Mouse (Mus musculus): ENCODE measurements around the gene Hc. TPM values are rescaled to one million over a fixed set of nuclear protein-coding genes. Genes with fewer than 3 reads are reported as not detected.

Hc gene
- polyA plus RNA-seq, 1 experiment from 2014 or later = 1.1 TPM

GRCm38 (mm10) chr2:35066525-35067082 is 5.4 kb upstream of the Hc start:
- Histone ChIP-seq H3K9ac (ENCODE audit: low read depth, low read length) (no peak overlapping the region), H3K4me3 (ENCODE audit: low read depth, low read length) (no peak overlapping the region), H3K27me3 (ENCODE audit: control insufficient read depth, insufficient read depth, low read depth, low read length) (no peaks in the 10 kb centered on the region), H3K9me3 (replicated peaks; ENCODE audit: control insufficient read depth, low read length, poor library complexity, severe bottlenecking) (no peaks in the 10 kb centered on the region), H3K4me2 (ENCODE audit: low read length) (no peak overlapping the region), H3K36me3 (ENCODE audit: control insufficient read depth, insufficient read depth, low read length) (no peaks in the 10 kb centered on the region), H3K27ac (ENCODE audit: low read length) (no peak overlapping the region), H3K4me1 (ENCODE audit: control insufficient read depth, insufficient read depth, low read length) (no peaks in the 10 kb centered on the region)
- WGBS = 93% methylated on average over 13 of the region's 13 CpGs
- no peak for ATAC-seq

DNA sequence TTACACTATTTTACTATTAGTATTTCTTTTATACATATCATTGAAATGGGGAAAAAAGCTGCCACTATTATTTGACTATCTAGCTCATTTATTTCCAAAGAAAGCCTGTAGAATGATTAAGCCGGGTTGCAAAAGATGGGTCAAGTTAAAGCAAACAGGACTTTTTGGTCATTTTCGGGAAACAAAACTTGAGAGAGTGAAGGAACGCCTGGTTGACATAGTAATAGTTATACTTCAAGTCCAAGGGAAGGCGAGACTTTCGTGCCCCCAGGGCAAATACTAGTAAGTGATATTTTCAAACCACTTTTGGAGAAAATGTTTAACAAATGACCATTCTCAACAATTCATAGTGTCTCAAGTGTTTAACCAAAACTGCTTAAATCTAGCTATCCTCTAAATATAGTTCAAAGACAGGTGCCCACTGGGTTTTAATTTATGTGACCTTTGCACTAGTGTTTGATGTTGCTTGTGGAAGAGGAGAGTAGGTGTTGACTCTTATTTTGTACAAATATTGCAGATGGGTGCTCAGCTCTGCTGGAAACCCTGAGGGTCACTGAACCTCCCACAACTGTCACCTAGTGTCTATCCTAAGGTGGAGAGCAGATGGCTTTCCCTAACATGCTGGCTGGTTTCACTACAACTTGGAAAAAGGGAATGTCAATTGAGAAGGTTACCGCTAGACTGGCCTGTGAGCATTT is 2.2 kb upstream of the Hc start:
- no peaks in the 10 kb centered on the region for H3K27me3 ChIP-seq (ENCODE audit: control insufficient read depth, insufficient read depth, low read depth, low read length)
- no peak overlapping the region for H3K9ac ChIP-seq (ENCODE audit: low read depth, low read length)
- H3K4me1 ChIP-seq (ENCODE audit: control insufficient read depth, insufficient read depth, low read length) = no peaks in the 10 kb centered on the region
- ATAC-seq = no peak
- H3K9me3 ChIP-seq (replicated peaks; ENCODE audit: control insufficient read depth, low read length, poor library complexity, severe bottlenecking) = no peaks in the 10 kb centered on the region
- no peak overlapping the region for H3K4me3 ChIP-seq (ENCODE audit: low read depth, low read length)
- no peak overlapping the region for H3K27ac ChIP-seq (ENCODE audit: low read length)
- WGBS = 96% methylated on average over 6 of the region's 6 CpGs
- no peaks in the 10 kb centered on the region for H3K36me3 ChIP-seq (ENCODE audit: control insufficient read depth, insufficient read depth, low read length)
- H3K4me2 ChIP-seq (ENCODE audit: low read length) = no peak overlapping the region

GRCm38 (mm10) chr2:35060897-35061296 is 341 bp downstream of the Hc start:
- H3K27me3 ChIP-seq (ENCODE audit: control insufficient read depth, insufficient read depth, low read depth, low read length) = no peaks in the 10 kb centered on the region
- no peak overlapping the region for H3K27ac ChIP-seq (ENCODE audit: low read length)
- no peak overlapping the region for H3K4me2 ChIP-seq (ENCODE audit: low read length)
- no peaks in the 10 kb centered on the region for H3K9me3 ChIP-seq (replicated peaks; ENCODE audit: control insufficient read depth, low read length, poor library complexity, severe bottlenecking)
- no peaks in the 10 kb centered on the region for H3K4me1 ChIP-seq (ENCODE audit: control insufficient read depth, insufficient read depth, low read length)
- ATAC-seq = no peak
- H3K9ac ChIP-seq (ENCODE audit: low read depth, low read length) = no peak overlapping the region
- no peak overlapping the region for H3K4me3 ChIP-seq (ENCODE audit: low read depth, low read length)
- H3K36me3 ChIP-seq (ENCODE audit: control insufficient read depth, insufficient read depth, low read length) = no peaks in the 10 kb centered on the region
- WGBS = 86% methylated on average over 6 of the region's 6 CpGs

DNA sequence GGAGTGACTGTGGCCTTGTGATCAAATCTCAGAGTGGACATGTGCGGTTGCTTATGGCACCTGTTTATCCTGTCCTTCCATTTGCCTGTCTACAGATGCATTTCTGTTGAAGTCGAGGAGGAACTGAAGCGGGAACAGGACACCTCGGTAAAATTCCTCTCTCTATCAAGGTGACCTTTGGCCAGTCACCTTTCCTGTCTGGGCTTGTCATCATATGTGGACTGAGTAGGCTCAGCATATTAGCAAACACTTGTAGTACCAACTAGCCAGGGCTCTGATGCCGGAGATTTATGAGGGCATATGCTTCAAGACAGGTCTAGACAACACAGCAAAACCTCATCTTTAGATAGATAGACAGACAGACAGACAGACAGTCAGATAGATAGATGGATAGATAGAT is 982 bp downstream of the Hc start:
- Histone ChIP-seq H3K9me3 (replicated peaks; ENCODE audit: control insufficient read depth, low read length, poor library complexity, severe bottlenecking) (no peaks in the 10 kb centered on the region), H3K27ac (ENCODE audit: low read length) (no peak overlapping the region), H3K27me3 (ENCODE audit: control insufficient read depth, insufficient read depth, low read depth, low read length) (no peaks in the 10 kb centered on the region), H3K9ac (ENCODE audit: low read depth, low read length) (no peak overlapping the region), H3K36me3 (ENCODE audit: control insufficient read depth, insufficient read depth, low read length) (no peaks in the 10 kb centered on the region), H3K4me2 (ENCODE audit: low read length) (no peak overlapping the region), H3K4me3 (ENCODE audit: low read depth, low read length) (no peak overlapping the region), H3K4me1 (ENCODE audit: control insufficient read depth, insufficient read depth, low read length) (no peaks in the 10 kb centered on the region)
- 92% methylated on average over 5 of the region's 5 CpGs for WGBS
- no peak for ATAC-seq

- WGBS = 81% methylated on average over 2 of the region's 2 CpGs
- no peaks in the 10 kb centered on the region for H3K9me3 ChIP-seq (replicated peaks; ENCODE audit: control insufficient read depth, low read length, poor library complexity, severe bottlenecking)
- no peak overlapping the region for H3K27ac ChIP-seq (ENCODE audit: low read length)
- H3K36me3 ChIP-seq (ENCODE audit: control insufficient read depth, insufficient read depth, low read length) = no peaks in the 10 kb centered on the region
- H3K9ac ChIP-seq (ENCODE audit: low read depth, low read length) = no peak overlapping the region
- H3K27me3 ChIP-seq (ENCODE audit: control insufficient read depth, insufficient read depth, low read depth, low read length) = no peaks in the 10 kb centered on the region
- ATAC-seq = no peak
- no peak overlapping the region for H3K4me3 ChIP-seq (ENCODE audit: low read depth, low read length)
- no peak overlapping the region for H3K4me2 ChIP-seq (ENCODE audit: low read length)
- H3K4me1 ChIP-seq (ENCODE audit: control insufficient read depth, insufficient read depth, low read length) = no peaks in the 10 kb centered on the region
These were observed 2.9 kb downstream of the Hc start for GRCm38 (mm10) chr2:35058325-35058724.

- Histone ChIP-seq H3K27me3 (ENCODE audit: control insufficient read depth, insufficient read depth, low read depth, low read length) (no peaks in the 10 kb centered on the region), H3K4me1 (ENCODE audit: control insufficient read depth, insufficient read depth, low read length) (no peaks in the 10 kb centered on the region), H3K36me3 (ENCODE audit: control insufficient read depth, insufficient read depth, low read length) (no peaks in the 10 kb centered on the region), H3K4me3 (ENCODE audit: low read depth, low read length) (no peak overlapping the region), H3K4me2 (ENCODE audit: low read length) (no peak overlapping the region), H3K9ac (ENCODE audit: low read depth, low read length) (no peak overlapping the region), H3K27ac (ENCODE audit: low read length) (no peak overlapping the region), H3K9me3 (replicated peaks; ENCODE audit: control insufficient read depth, low read length, poor library complexity, severe bottlenecking) (no peaks in the 10 kb centered on the region)
- 91% methylated on average over 11 of the region's 11 CpGs for WGBS
- ATAC-seq = no peak
These were observed 4.0 kb downstream of the Hc start for GRCm38 (mm10) chr2:35057243-35057642.

DNA sequence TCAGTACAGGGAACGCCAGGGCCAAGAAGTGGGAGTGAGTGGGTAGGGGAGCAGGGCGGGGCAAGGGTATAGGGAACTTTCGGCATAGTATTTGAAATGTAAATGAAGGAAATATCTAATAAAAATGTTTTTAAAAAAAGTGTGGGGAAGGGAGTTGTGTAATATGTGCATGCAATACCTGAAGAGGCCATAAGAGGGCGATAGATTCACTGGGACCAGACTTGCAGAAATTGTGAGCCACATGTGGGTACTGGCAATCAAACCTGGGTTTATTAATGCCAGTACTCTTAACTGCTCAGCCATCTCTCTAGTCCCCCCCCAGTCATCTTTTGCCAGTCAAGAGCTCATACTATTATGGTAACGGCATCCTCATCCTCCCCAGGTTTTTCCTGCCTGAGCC is 12.4 kb downstream of the Hc start:
- Histone ChIP-seq H3K4me2 (ENCODE audit: low read length) (no peak overlapping the region), H3K27ac (ENCODE audit: low read length) (no peak overlapping the region), H3K9me3 (replicated peaks; ENCODE audit: control insufficient read depth, low read length, poor library complexity, severe bottlenecking) (no peaks in the 10 kb centered on the region), H3K4me3 (ENCODE audit: low read depth, low read length) (no peak overlapping the region), H3K4me1 (ENCODE audit: control insufficient read depth, insufficient read depth, low read length) (no peaks in the 10 kb centered on the region), H3K9ac (ENCODE audit: low read depth, low read length) (no peak overlapping the region), H3K36me3 (ENCODE audit: control insufficient read depth, insufficient read depth, low read length) (no peaks in the 10 kb centered on the region), H3K27me3 (ENCODE audit: control insufficient read depth, insufficient read depth, low read depth, low read length) (no peaks in the 10 kb centered on the region)
- no peak for ATAC-seq
- WGBS = 34% methylated on average over 5 of the region's 5 CpGs

DNA sequence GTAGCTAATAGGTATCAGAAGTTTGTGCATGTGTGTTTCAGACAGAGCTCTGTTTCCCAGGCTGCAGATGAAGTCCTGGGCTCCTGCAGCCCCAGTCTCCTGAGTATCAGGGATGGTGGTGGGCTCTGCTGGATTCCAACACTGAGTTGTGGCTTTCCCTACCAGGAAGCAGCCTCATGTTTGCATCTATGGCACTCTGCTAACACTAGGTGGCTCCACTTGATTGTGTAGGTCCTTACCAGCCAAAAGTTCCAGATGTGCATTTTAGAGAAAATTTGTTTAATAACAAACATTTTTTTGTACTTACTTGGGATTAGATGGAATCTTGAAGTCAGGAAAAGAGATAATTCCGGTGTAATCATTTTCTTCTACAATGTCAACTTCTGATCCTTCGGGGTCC is 16.3 kb downstream of the Hc start:
- no peaks in the 10 kb centered on the region for H3K36me3 ChIP-seq (ENCODE audit: control insufficient read depth, insufficient read depth, low read length)
- no peaks in the 10 kb centered on the region for H3K27me3 ChIP-seq (ENCODE audit: control insufficient read depth, insufficient read depth, low read depth, low read length)
- no peaks in the 10 kb centered on the region for H3K9me3 ChIP-seq (replicated peaks; ENCODE audit: control insufficient read depth, low read length, poor library complexity, severe bottlenecking)
- WGBS = 83% methylated on average over 2 of the region's 2 CpGs
- H3K27ac ChIP-seq (ENCODE audit: low read length) = no peak overlapping the region
- no peaks in the 10 kb centered on the region for H3K4me1 ChIP-seq (ENCODE audit: control insufficient read depth, insufficient read depth, low read length)
- H3K9ac ChIP-seq (ENCODE audit: low read depth, low read length) = no peak overlapping the region
- ATAC-seq = no peak
- H3K4me3 ChIP-seq (ENCODE audit: low read depth, low read length) = no peak overlapping the region
- no peak overlapping the region for H3K4me2 ChIP-seq (ENCODE audit: low read length)

DNA sequence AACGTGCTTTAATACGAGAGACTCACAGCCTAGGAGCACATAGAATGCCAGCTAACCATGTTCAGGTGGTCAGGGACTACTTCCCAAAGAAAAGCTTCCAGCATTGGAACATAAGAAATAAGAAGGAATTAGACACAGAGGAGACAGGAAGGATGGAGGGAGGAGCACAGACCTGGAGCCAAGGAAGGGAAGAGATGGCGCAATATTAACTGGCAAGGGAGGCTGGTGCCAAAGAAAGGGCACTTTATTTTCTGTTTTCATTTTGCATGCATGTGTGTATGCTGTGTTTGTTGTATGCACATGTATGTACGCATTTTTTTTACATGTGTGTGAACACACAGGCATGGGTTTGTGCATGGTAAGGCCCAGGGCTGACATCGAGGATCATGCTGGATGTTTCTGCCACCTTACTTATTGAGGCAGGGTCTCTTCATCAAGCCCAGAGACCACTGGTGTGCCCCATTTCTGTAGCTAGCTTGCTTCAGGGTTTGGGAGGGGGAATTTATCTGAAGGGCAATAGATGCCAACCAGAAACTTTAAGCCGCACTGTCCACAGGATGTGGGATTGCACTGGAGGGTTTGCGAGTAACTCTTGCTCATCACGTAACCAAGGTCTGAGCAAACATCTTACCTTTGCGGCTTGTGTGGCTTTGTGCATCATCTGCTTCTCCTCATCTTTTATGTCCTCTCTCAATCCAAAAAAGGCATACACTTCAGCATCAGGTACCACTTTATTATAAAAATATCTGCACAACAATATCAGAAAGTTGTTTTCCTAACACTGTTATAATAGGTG is 22.5 kb downstream of the Hc start:
- Histone ChIP-seq H3K9ac (ENCODE audit: low read depth, low read length) (no peak overlapping the region), H3K36me3 (ENCODE audit: control insufficient read depth, insufficient read depth, low read length) (no peaks in the 10 kb centered on the region), H3K27me3 (ENCODE audit: control insufficient read depth, insufficient read depth, low read depth, low read length) (no peaks in the 10 kb centered on the region), H3K4me3 (ENCODE audit: low read depth, low read length) (no peak overlapping the region), H3K27ac (ENCODE audit: low read length) (no peak overlapping the region), H3K4me2 (ENCODE audit: low read length) (no peak overlapping the region), H3K9me3 (replicated peaks; ENCODE audit: control insufficient read depth, low read length, poor library complexity, severe bottlenecking) (no peaks in the 10 kb centered on the region), H3K4me1 (ENCODE audit: control insufficient read depth, insufficient read depth, low read length) (no peaks in the 10 kb centered on the region)
- ATAC-seq = no peak
- WGBS = 87% methylated on average over 9 of the region's 9 CpGs
